Mouse (Mus musculus): ENCODE results near the gene Tle2. TPM values are rescaled to one million over a fixed set of nuclear protein-coding genes. Genes with fewer than 3 reads are reported as not detected.

Gene Tle2
- polyA plus RNA-seq, 1 experiment from 2014 or later, result 14.3 TPM

DNA sequence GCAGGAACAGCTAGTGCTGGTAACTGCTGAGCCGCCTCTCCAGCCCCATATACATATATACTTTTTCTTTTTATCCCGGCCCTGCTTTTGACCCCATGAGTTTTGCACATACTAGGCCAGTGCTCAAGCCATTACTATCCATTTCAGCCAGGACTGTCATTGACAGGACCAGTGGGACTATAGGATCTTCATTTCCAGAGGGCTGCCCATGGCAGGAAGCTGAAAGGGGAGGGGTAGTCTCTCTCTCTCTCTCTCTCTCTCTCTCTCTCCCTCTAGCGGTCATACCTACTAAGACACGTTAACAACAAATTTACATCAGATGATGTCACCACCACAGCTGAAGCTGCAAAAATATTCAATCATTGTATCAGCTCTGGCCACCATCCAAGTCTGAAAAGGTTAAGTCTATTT lies 28.4 kb downstream of the Tle2 start:
- Histone ChIP-seq H3K27ac (no peak overlapping the region), H3K4me1 (peaks cover 41% of the 10 kb centered on the region), H3K4me2 (no peak overlapping the region), H3K9ac (no peak overlapping the region), H3K36me3 (replicated peaks) (no peaks in the 10 kb centered on the region; the same call in 1 of the 2 replicates), H3K9me3 (no peaks in the 10 kb centered on the region), H3K27me3 (peaks cover 43% of the 10 kb centered on the region), H3K4me3 (replicated peaks) (no peak overlapping the region)
- no peak for ATAC-seq (ENCODE audit: low FRiP score)
- WGBS, result 16% methylated on average over 4 of the region's 4 CpGs

DNA sequence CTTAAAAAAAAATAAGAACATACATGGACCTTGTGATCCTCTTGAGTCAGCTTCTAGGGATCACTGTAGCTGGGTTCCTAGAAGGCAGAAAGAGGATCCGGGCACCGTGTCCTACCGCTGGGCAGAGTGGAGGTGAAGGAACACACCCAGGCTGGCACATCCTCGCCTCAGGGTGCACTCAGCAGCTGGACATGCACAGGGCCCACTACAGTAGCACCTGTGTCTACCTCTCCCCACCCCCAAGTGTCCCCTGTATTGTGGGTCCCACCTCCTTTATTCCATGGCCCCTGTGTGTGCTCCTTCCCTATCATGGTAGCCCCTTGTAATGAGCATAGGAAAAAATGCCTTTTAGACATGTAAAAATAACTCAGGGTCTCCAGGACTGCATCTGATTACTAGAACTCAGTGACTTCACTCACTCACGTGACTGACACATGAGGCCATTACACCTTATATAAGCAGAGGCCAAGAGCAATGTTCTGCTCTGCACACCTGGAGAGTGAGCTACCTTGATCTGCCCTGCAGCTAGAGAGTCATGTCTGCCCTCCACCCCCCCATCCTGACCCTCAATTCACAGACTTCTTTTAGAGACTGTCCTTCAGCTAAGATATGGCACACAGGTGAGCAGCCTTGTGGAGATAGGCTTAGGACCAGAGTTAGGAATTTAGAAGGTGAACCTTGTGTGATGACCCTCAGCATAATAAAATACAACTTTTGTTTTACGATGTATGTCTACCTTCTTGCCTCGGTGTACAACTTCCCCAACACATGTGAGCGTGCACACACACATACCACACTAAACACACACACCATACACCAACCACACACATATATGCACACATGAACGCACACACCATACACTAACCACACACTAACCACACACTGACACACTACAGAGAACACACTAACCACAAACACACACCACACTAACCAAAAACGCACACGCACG lies 29.9 kb downstream of the Tle2 start:
- no peak overlapping the region for H3K4me3 ChIP-seq (replicated peaks)
- no peak for ATAC-seq (ENCODE audit: low FRiP score)
- peaks cover 28% of the 10 kb centered on the region for H3K27me3 ChIP-seq
- WGBS, result 83% methylated on average over 12 of the region's 12 CpGs
- H3K4me2 ChIP-seq, result 0 out of 2 replicates have a peak overlapping the region, but pooled peaks have one; percentile 76
- no peak overlapping the region for H3K27ac ChIP-seq
- no peak overlapping the region; the same call in 1 of the 2 replicates for H3K9ac ChIP-seq
- H3K9me3 ChIP-seq, result no peaks in the 10 kb centered on the region
- H3K36me3 ChIP-seq (replicated peaks), result peaks cover 7% of the 10 kb centered on the region
- peaks cover 38% of the 10 kb centered on the region for H3K4me1 ChIP-seq

DNA sequence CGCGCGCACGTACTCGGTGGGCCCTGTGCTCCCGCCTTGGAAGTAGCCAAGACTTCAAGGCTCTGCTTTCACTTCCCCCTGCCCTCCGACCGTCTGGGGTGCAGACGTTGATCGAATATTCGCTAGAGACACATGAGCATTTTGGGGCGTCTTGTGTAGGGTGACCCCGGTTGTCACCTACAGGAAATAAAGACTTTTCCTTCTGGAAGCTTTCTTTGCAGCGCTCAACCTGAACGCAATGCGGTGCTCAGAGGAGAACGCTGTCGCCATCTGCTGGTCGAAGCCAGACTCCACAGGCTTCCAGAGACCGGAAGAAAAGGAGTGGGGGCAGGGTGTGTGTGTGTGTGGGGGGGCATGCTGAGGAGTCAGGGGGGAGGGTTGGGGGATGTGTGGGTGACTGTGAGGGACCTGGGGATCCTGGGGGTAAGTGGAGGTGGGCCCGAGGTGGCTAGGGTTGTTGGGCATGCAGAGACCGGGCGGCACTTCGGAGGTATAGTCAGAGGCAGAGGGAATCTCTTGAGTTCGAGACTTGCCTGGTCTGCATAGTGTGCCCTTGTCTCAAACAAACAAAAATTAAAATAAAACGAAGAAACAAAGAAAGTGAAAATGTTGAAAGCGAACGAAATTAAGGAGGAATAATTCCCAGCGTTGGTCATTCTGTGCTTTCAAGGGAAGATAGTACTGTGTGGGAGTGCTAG lies 30.8 kb downstream of the Tle2 start:
- Histone ChIP-seq H3K27ac (peak overlapping the region; percentile 93), H3K4me2 (peak overlapping the region; percentile 76), H3K9me3 (no peaks in the 10 kb centered on the region), H3K4me3 (replicated peaks) (peak overlapping the region; percentile 51), H3K36me3 (replicated peaks) (peaks cover 9% of the 10 kb centered on the region), H3K27me3 (peaks cover 19% of the 10 kb centered on the region), H3K4me1 (peaks cover 38% of the 10 kb centered on the region), H3K9ac (no peak overlapping the region; the same call in 1 of the 2 replicates)
- ATAC-seq (ENCODE audit: low FRiP score), result peak; percentile 44
- 19% methylated on average over 29 of the region's 29 CpGs for WGBS

DNA sequence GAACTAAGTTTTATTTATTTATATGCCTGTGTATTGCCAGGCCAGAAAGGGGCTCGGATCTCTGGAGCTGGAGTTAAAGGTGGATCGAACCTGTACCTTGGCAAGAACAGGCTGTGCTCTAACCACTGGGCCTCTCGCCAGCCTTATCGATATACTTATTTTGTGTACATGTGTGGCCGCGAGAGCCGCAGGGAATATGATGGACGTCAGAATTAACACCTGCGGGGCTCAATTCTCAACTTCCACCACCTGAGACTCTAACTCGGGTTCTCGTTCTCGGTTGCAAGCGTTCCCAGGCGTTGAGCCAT lies 31.3 kb downstream of the Tle2 start:
- 4% methylated on average over 14 of the region's 14 CpGs for WGBS
- peak overlapping the region; percentile 93 for H3K27ac ChIP-seq
- H3K9me3 ChIP-seq, result no peaks in the 10 kb centered on the region
- ATAC-seq (ENCODE audit: low FRiP score), result 0 out of 2 replicates have a peak, but pooled peaks have one; percentile 1
- peaks cover 9% of the 10 kb centered on the region for H3K36me3 ChIP-seq (replicated peaks)
- H3K4me3 ChIP-seq (replicated peaks), result peak overlapping the region; percentile 51
- peak overlapping the region; percentile 76 for H3K4me2 ChIP-seq
- H3K27me3 ChIP-seq, result peaks cover 17% of the 10 kb centered on the region
- H3K4me1 ChIP-seq, result peaks cover 35% of the 10 kb centered on the region
- peak overlapping the region; percentile 46 for H3K9ac ChIP-seq

DNA sequence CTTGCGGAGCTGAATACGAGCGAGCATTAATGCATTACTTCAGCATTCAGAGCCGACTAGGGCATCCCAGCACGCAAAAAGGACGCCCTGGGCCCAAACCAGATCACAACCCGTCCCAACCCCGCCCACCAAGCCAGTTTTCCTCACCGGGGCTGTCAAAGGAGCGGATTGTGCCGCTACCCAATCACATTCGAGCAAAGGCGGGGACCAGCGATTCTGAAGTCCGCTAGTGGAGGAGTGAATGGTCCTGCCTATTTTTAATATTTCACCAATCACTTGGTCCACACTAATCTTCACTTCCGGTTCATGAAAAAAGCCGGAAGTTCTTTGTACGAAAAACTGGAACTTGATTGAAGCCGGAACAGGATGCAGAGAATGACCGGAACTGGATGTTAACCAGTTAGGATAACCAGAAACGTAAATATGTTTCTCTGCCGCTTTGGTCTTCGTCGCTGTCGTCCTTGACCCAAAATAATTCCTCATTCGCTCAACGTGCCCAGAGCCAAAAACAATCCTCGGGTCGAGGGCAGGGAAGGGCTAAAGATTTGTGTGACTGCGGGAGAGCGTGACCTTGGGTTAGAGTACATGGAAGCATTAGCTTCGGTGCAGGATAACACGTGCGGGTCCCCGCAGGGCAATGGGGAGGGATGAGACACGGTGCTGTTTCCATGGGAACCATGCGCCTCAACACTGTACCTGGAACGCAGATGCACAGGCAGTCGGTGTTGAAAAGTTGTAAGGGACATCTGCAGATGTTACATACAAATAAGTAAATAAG lies 31.8 kb downstream of the Tle2 start, which contains the start of gene BC025920:
Gene BC025920 (plus strand): TSS at position 297 of the 778 bp plus-strand sequence.
- Histone ChIP-seq H3K4me2 (peak within 1 kb of the TSS; percentile 76), H3K27ac (peak within 1 kb of the TSS; percentile 93), H3K27me3 (peaks cover 16% of the 10 kb centered on the region), H3K36me3 (replicated peaks) (peaks cover 9% of the 10 kb centered on the region), H3K4me1 (peaks cover 30% of the 10 kb centered on the region), H3K9ac (peak within 1 kb of the TSS; percentile 53), H3K9me3 (no peaks in the 10 kb centered on the region), H3K4me3 (replicated peaks) (peak within 1 kb of the TSS; percentile 51)
- 1% methylated on average over 39 of the region's 39 CpGs for WGBS
- ATAC-seq (ENCODE audit: low FRiP score), result peak; percentile 88

DNA sequence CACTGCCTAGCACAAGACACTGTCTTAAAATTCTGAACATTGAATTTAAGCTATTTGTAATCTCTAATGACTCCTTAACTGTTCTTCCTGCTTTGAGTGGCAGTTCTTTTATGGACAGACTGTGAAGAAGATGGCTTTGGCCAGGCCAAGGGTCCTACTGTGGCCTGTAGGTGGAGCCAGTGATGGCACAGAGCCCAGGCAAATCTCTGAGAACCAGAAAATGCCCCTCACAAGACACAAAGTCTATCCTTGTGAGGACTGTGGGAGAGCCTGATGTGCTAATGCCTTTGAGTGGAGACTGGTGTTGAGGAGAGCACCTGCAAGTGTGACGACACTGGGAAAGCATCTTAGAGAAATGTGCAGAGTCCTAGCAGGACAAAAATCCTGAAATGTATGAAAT lies 33.9 kb downstream of the Tle2 start:
- Histone ChIP-seq H3K9me3 (no peaks in the 10 kb centered on the region), H3K4me1 (peaks cover 17% of the 10 kb centered on the region), H3K4me3 (replicated peaks) (no peak overlapping the region), H3K9ac (no peak overlapping the region), H3K27ac (no peak overlapping the region), H3K4me2 (no peak overlapping the region), H3K27me3 (peaks cover 7% of the 10 kb centered on the region), H3K36me3 (replicated peaks) (peaks cover 9% of the 10 kb centered on the region)
- no peak for ATAC-seq (ENCODE audit: low FRiP score)
- WGBS, result 79% methylated on average over 1 of the region's 1 CpGs

DNA sequence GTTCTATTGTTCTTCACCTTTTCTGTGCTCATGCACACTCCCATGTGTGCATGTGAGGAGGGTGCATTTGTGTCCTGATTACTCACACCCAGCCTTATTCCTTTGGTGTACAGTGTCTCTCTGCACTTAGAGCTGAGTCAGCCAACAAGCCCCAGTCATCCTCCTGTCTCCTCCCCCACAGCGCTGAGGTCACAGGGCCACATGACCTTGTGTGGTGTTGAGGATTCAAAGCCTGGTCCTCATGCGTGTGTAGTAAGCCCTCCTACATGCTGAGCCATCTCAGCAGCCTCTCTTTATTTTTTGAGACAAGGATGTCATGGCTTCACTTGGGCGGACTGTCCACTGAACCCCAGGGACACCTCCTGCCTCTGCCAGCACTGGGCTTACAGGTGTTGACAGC lies 38.4 kb downstream of the Tle2 start:
- no peak overlapping the region for H3K27ac ChIP-seq
- H3K36me3 ChIP-seq (replicated peaks), result peaks cover 9% of the 10 kb centered on the region
- no peaks in the 10 kb centered on the region for H3K4me1 ChIP-seq
- ATAC-seq (ENCODE audit: low FRiP score), result no peak
- H3K4me2 ChIP-seq, result no peak overlapping the region
- H3K27me3 ChIP-seq, result peaks cover 7% of the 10 kb centered on the region
- H3K9ac ChIP-seq, result no peak overlapping the region
- no peaks in the 10 kb centered on the region for H3K9me3 ChIP-seq
- H3K4me3 ChIP-seq (replicated peaks), result no peak overlapping the region
- 70% methylated on average over 3 of the region's 3 CpGs for WGBS

DNA sequence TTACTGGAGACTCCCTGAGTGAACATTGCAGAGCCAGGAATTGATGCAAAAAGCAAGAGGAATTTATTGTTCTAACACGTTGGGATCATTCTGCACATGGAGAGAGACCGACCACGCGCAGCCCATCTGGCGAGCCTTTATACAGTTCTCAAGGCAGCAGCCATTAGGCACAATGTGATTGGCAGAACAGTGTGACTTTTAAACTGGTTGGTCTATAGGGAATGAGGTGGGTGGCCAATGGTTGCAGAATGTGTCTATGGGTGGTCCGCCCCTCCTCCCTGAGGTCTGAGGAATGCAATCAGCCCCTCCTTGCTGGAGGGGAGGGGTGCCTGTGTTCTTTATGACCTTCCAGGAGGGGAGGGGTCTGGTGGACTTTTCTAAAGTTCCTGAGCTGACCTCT lies 41.1 kb downstream of the Tle2 start:
- no peak for ATAC-seq (ENCODE audit: low FRiP score)
- no peaks in the 10 kb centered on the region; the same call in 1 of the 2 replicates for H3K9me3 ChIP-seq
- WGBS, result 68% methylated on average over 6 of the region's 6 CpGs
- H3K4me3 ChIP-seq (replicated peaks), result no peak overlapping the region
- H3K4me2 ChIP-seq, result no peak overlapping the region
- H3K36me3 ChIP-seq (replicated peaks), result peaks cover 4% of the 10 kb centered on the region; the same call in 1 of the 2 replicates
- H3K27ac ChIP-seq, result no peak overlapping the region
- H3K4me1 ChIP-seq, result no peaks in the 10 kb centered on the region
- H3K9ac ChIP-seq, result no peak overlapping the region
- H3K27me3 ChIP-seq, result peaks cover 7% of the 10 kb centered on the region

DNA sequence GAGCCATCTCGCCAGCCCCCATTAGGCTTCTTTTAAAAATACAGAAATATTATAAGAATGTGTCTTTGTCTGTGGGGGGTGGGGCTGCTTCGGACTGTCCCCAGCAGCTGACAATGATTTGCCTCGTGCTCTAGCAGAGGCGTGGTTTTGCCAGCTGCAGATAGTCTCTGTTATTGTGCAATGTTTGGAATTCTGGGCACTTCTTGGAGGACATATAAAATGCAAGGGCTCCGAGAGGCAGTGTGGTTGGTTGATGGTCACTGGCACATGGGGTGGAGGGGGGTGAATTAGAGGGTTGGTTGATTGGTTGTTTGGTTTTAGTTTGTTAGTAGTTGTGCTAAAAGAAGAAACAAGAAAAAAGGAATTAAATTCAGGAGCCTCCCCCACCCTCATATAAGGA lies 45.6 kb downstream of the Tle2 start:
- no peak for ATAC-seq (ENCODE audit: low FRiP score)
- Histone ChIP-seq H3K4me2 (no peak overlapping the region), H3K9me3 (no peaks in the 10 kb centered on the region; the same call in 1 of the 2 replicates), H3K27me3 (no peaks in the 10 kb centered on the region), H3K9ac (no peak overlapping the region), H3K4me1 (no peaks in the 10 kb centered on the region), H3K4me3 (replicated peaks) (no peak overlapping the region), H3K36me3 (replicated peaks) (peaks cover 42% of the 10 kb centered on the region), H3K27ac (no peak overlapping the region)
- 83% methylated on average over 5 of the region's 5 CpGs for WGBS

DNA sequence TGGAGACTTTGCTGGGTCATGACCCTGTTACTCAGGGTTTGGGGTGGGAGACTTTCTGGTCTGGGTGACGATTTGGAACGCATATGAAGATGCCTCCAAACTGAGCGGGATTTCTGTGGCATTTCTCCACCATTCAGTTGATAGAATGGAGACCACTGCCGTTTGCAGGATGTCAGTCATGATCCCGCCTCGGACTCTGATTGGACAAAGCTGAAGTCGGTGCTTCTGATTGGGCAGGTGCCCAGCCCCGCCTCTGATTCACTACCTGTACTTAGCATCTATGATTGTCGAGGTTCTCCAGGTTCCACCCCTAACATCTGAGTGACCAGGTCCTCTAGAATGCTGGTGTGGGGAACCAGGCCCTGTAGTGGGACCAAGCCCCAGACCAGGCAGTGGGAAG lies 46.4 kb downstream of the Tle2 start:
- Histone ChIP-seq H3K36me3 (replicated peaks) (peaks cover 50% of the 10 kb centered on the region), H3K27ac (no peak overlapping the region), H3K27me3 (no peaks in the 10 kb centered on the region), H3K4me3 (replicated peaks) (no peak overlapping the region), H3K9me3 (no peaks in the 10 kb centered on the region; the same call in 1 of the 2 replicates), H3K9ac (no peak overlapping the region), H3K4me1 (0 out of 2 replicates have a peak, but pooled peaks cover under 1% of the 10 kb centered on the region), H3K4me2 (no peak overlapping the region)
- ATAC-seq (ENCODE audit: low FRiP score), result no peak
- 61% methylated on average over 9 of the region's 9 CpGs for WGBS

DNA sequence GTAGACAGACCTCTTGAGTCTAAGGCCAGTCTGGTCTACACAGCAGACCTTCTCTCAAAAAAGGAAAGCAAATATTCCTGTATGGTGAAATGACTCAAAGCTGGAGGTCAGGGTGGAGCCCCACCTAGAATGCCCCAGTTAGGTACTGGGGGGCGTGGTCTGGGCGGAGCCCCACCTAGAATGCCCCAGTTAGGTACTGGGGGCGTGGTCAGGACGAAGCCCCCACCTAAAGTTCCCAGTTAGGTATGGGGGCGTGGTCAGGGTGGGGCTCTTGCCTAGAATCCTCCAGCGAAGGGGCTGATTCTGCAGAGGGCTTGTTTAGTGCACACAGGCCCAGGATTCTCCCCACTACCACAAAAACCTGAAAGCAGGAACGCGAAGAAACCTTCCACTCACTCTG lies 49.1 kb downstream of the Tle2 start:
- Histone ChIP-seq H3K4me3 (replicated peaks) (no peak overlapping the region), H3K4me1 (peaks cover 20% of the 10 kb centered on the region), H3K4me2 (no peak overlapping the region), H3K27ac (no peak overlapping the region), H3K9me3 (no peaks in the 10 kb centered on the region; the same call in 1 of the 2 replicates), H3K27me3 (no peaks in the 10 kb centered on the region), H3K36me3 (replicated peaks) (peaks cover 53% of the 10 kb centered on the region), H3K9ac (no peak overlapping the region)
- no peak for ATAC-seq (ENCODE audit: low FRiP score)
- 57% methylated on average over 8 of the region's 8 CpGs for WGBS
